Mouse (Mus musculus) lung, embryonic 15.5 days (tissue): Measurements from ENCODE around the gene Cysrt1. TPM values are rescaled to one million over a fixed set of nuclear protein-coding genes. Genes with fewer than 3 reads are reported as not detected.
"Not testable (repeated sequence)": the region's sequence is repeated elsewhere in the genome, so short reads cannot be mapped to it uniquely, and the experiment has no call there.

ENCODE experiments used
- ATAC-seq: fragments of 200-750 bp; cut with Nextera tagmentation; 2 replicates; pipeline ENCODE4 v1.8.0; 2017; ENCODE audit warnings: moderate number of reproducible peaks, borderline replicate concordance; ENCODE audit not compliant: low FRiP score, low TSS enrichment; ENCODE audit errors: extremely low read depth
- H3K27ac ChIP-seq: fragments of 300-500 bp; sonication (generic); 2 replicates; pipeline ENCODE4 v1.5.1; 2015; ENCODE audit warnings: moderate library complexity, mild to moderate bottlenecking, inconsistent platforms
- H3K27me3 ChIP-seq: fragments of 300-500 bp; sonication (generic); 2 replicates; pipeline ENCODE4 v1.6.1; 2015; ENCODE audit warnings: inconsistent platforms
- H3K36me3 ChIP-seq: fragments of 300-500 bp; sonication (generic); 2 replicates; pipeline ENCODE4 v1.6.1; 2015; ENCODE audit warnings: inconsistent platforms
- H3K4me1 ChIP-seq: fragments of 300-500 bp; sonication (generic); 2 replicates; pipeline ENCODE4 v1.6.1; 2015; ENCODE audit warnings: inconsistent platforms
- H3K4me2 ChIP-seq: fragments of 300-500 bp; sonication (generic); 2 replicates; pipeline ENCODE4 v1.6.1; 2015; ENCODE audit warnings: inconsistent platforms, mild to moderate bottlenecking, moderate library complexity
- H3K4me3 ChIP-seq: fragments of 300-500 bp; sonication (generic); 2 replicates; pipeline ENCODE4 v1.5.1; 2015; ENCODE audit warnings: mild to moderate bottlenecking, inconsistent platforms
- H3K9ac ChIP-seq: fragments of 300-500 bp; sonication (generic); 2 replicates; pipeline ENCODE4 v1.6.1; 2015; ENCODE audit warnings: inconsistent platforms
- H3K9me3 ChIP-seq: fragments of 300-500 bp; sonication (generic); 2 replicates; pipeline ENCODE4 v1.6.1; 2016; ENCODE audit warnings: inconsistent platforms
- WGBS: fragments of 180-500 bp; shearing (Covaris S2); methylation state at CpG from one replicate; pipeline ENCODE4 v1.1.7; 2015; 5-methylcytosine and 5-hydroxymethylcytosine counted together
- polyA plus RNA-seq: library from polyadenylated mRNA; unstranded; fragments of >200 nt; fragmentation: Nextera tagmentation; extraction: Ambion mirVana; gene quantifications from 2 replicates; pipeline ENCODE4 v1.2.1, GENCODE M21; 2015

Gene Cysrt1
- polyA plus RNA-seq, 1 experiment from 2014 or later, result 0.35 TPM

DNA sequence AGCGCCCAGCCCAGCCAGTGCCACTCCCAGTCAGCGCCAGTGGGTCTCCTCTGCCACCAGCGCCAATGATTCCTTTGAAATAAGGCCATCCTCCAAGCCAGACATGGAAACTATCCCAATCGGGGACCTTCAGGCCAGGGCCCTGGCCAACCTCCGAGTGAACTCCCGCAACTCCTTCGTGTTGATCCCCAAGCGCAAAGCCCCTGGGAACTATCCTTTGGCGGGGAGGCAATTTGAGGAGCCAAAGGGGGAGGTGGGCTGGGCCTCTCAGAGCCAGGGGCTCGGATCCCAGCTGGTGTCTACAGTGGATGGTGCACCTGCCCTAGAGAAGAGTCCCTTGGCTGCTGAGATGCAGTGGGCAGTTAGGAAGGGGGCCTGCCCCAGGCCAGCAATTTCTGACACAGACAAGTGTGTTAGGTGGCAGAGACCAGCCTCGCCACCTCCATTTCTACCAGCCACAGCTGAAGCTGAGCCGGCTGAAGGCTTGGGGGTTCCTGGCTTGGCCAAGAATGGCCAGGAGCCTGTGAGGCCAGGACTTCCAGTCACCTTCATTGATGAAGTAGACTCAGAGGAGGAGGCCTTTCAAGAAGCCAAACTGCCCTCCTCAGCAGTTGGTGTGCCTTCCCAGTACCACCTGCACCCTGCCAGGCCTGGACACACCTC, 21.5 kb upstream of the Cysrt1 start:
- WGBS, result 20% methylated on average over 12 of the region's 12 CpGs
- H3K9ac ChIP-seq, result peak overlapping the region; percentile 60
- H3K4me2 ChIP-seq, result peak overlapping the region; percentile 99
- H3K4me1 ChIP-seq, result peaks cover 39% of the 10 kb centered on the region
- ATAC-seq, result no peak
- H3K9me3 ChIP-seq, result no peaks in the 10 kb centered on the region
- peaks cover 13% of the 10 kb centered on the region for H3K27me3 ChIP-seq
- no peak overlapping the region for H3K27ac ChIP-seq
- peak overlapping the region; percentile 70 for H3K4me3 ChIP-seq
- no peaks in the 10 kb centered on the region for H3K36me3 ChIP-seq

DNA sequence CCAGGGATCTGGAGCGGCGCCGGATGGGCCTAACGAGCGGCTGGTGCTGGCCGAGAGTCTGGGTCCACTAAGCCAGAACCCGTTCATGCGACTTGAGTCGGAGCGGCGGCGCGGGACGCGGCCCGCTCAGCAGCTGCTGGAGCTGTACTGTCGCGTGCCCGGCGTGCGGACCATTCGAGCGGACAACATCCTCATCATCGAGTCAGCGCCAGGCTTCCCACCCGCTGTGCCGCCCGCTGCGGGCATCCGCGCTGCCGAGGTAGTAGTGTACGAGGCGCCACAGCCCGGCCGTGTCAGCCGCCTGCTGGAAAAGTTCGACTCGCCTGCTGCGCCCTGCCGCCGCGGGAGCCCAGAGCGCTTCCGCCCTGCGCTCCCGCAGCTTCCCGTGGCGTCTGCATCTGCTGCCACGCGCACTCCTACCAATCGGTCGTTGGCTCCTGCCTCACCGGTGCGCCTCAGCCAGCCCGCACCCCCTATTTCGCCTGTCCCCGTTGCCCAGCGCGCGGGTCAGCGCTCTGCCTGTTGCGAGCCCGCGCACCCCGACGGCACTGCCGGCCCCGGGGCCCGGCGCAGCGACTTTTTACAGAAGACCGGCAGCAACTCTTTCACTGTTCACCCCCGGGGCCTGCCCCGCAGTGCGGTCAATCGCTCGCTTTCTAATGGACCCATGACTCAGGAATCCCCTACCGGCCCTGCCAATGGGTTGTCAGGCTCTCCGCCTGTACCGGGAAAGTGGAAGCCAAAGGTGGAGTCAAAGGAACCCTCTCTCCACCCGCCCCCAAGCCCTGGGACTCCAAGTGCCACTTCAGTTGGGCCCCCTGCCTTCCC, 20.8 kb upstream of the Cysrt1 start:
- Histone ChIP-seq H3K9me3 (no peaks in the 10 kb centered on the region), H3K4me2 (peak overlapping the region; percentile 99), H3K9ac (peak overlapping the region; percentile 60), H3K27ac (0 out of 2 replicates have a peak overlapping the region, but pooled peaks have one; percentile 34), H3K27me3 (peaks cover 13% of the 10 kb centered on the region), H3K4me1 (peaks cover 39% of the 10 kb centered on the region), H3K4me3 (peak overlapping the region; percentile 70), H3K36me3 (no peaks in the 10 kb centered on the region)
- WGBS, result under 1% methylated on average over 82 of the region's 82 CpGs
- ATAC-seq, result peak; percentile 39; the same call in 1 of the 2 replicates

DNA sequence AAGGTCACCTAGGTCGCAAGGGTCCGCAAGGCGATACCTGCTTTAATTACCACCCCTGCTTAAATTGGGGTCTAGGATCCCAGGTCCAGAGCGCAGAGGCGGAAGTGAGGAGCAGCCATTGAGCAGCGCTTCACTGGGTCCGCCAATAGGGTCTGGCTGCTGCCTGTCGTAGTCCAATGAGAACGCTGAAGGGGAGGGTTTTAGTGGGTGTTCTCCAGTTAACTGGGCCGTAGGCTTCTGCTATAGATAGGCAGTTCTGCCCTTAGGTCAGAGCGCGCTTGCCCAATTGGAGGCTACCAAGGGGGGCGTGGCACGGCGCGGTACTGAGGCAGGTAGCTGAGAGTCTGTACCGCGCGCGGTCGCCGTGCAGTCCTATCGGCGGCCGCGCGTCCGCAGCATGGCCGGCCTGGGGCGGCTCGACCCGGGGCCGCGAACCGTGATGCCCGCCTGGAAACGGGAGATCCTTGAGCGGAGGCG, 20.1 kb upstream of the Cysrt1 start, which contains the start of gene Tprn:
TSS of gene Tprn (plus strand) at position 328 of the 477 bp plus-strand sequence.
- 0 out of 2 replicates have a peak within 1 kb of the TSS, but pooled peaks have one; percentile 34 for H3K27ac ChIP-seq
- peak within 1 kb of the TSS; percentile 70 for H3K4me3 ChIP-seq
- ATAC-seq, result peak; percentile 98
- H3K36me3 ChIP-seq, result no peaks in the 10 kb centered on the region
- H3K27me3 ChIP-seq, result peaks cover 13% of the 10 kb centered on the region
- no peaks in the 10 kb centered on the region for H3K9me3 ChIP-seq
- peak within 1 kb of the TSS; percentile 99 for H3K4me2 ChIP-seq
- under 1% methylated on average over 39 of the region's 39 CpGs for WGBS
- H3K9ac ChIP-seq, result peak within 1 kb of the TSS; percentile 60
- peaks cover 39% of the 10 kb centered on the region for H3K4me1 ChIP-seq

DNA sequence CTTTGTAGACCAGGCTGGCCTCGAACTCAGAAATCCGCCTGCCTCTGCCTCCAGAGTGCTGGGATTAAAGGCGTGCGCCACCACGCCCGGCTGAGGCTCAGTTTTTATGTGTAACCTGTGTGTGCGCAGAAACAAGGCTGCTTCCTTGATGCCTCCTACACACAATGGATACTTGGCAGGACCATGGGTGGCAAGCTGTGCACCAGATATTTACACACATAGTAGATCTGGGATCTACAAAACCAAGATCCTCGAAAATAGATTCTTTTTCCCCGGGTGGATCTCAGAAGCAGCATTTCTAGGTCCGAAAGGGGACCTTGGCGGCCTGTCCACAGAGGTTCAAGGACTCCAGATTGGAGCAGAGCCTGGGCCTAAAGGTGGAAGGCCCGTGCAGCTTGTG, 19.6 kb upstream of the Cysrt1 start:
- H3K4me1 ChIP-seq, result peaks cover 42% of the 10 kb centered on the region
- WGBS, result 43% methylated on average over 12 of the region's 12 CpGs
- H3K9ac ChIP-seq, result peak overlapping the region; percentile 21; the same call in 1 of the 2 replicates
- no peaks in the 10 kb centered on the region for H3K9me3 ChIP-seq
- H3K4me2 ChIP-seq, result peak overlapping the region; percentile 99
- H3K27me3 ChIP-seq, result peaks cover 13% of the 10 kb centered on the region
- no peak for ATAC-seq
- peak overlapping the region; percentile 70 for H3K4me3 ChIP-seq
- H3K36me3 ChIP-seq, result no peaks in the 10 kb centered on the region
- H3K27ac ChIP-seq, result no peak overlapping the region

DNA sequence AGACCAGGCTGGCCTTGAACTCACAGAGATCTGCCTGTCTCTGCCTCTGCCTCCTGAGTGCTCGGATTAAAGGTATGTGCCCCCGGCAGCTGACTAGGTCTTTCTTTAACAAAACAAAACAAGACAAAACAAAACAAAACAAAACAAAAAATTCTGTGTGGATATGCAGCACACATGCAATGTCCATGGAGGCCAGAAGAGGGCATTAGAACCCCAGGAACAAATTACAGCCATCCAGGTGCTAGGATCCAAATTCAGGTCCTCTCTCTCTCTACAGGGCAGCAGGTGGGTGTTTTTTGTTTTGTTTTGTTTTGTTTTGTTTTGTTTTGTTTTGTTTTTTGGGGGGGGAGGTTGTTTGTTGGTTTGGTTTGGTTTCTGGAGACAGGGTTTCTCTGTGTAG, 16.6 kb upstream of the Cysrt1 start:
- Histone ChIP-seq H3K27me3 (peaks cover 8% of the 10 kb centered on the region), H3K9ac (no peak overlapping the region), H3K36me3 (no peaks in the 10 kb centered on the region), H3K4me1 (peaks cover 35% of the 10 kb centered on the region), H3K4me3 (no peak overlapping the region), H3K9me3 (no peaks in the 10 kb centered on the region), H3K27ac (no peak overlapping the region), H3K4me2 (no peak overlapping the region)
- WGBS, result 61% methylated on average over 2 of the region's 2 CpGs
- ATAC-seq, result no peak

DNA sequence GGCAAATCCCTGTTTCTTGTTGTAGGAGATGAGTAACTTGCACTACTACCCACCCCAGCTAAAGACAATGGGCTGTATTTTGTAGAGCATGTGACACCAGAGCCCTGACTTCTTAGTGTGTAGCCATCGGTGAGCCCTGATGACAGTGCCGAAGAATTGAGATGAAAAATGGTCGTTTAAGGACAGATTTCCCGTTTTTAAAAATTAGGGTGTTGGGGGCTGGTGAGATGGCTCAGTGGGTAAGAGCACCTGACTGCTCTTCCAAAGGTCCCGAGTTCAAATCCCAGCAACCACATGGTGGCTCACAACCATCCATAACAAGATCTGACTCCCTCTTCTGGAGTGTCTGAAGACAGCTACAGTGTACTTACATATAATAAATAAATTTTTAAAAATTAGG, 15.0 kb upstream of the Cysrt1 start:
- not testable (repeated sequence) for H3K27me3 ChIP-seq, H3K9me3 ChIP-seq, ATAC-seq, H3K36me3 ChIP-seq, H3K4me3 ChIP-seq, H3K27ac ChIP-seq, H3K9ac ChIP-seq, H3K4me2 ChIP-seq
- 84% methylated on average over 5 of the region's 5 CpGs for WGBS
- H3K4me1 ChIP-seq, result peaks cover 24% of the 10 kb centered on the region

DNA sequence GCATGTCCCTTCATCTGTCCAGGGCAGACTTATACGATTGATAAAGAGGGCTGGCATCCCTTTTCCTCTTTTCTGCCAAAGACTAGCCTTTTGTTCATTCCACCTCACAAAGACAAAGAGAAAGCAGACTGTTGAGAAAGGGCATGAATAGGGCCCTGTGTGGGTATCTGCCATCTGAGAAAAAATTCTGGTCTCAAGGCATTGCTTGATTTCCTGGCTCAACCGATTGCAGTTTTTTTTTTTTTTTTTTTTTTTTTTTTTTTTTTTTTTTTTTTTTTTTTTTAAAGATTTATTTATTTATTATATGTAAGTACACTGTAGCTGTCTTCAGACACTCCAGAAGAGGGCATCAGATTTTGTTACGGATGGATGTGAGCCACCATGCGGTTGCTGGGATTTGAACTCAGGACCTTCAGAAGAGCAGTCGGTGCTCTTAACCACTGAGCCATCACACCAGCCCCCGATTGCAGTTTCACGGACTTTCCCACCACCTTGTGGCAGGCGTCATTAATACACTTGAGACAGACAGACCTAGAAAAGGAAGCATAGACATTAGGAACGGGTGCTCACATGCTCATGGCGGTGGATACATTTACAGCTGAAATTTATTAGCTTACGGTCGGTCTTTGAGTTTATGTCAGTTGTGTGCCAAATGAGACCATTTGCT, 14.3 kb upstream of the Cysrt1 start:
- not testable (repeated sequence) for H3K27me3 ChIP-seq, H3K36me3 ChIP-seq, ATAC-seq, H3K9me3 ChIP-seq, H3K27ac ChIP-seq
- peaks cover 21% of the 10 kb centered on the region for H3K4me1 ChIP-seq
- peak overlapping the region; percentile 71 for H3K4me3 ChIP-seq
- peak overlapping the region; percentile 93 for H3K4me2 ChIP-seq
- H3K9ac ChIP-seq, result peak overlapping the region; percentile 71; the same call in 1 of the 2 replicates
- WGBS, result 53% methylated on average over 12 of the region's 12 CpGs

DNA sequence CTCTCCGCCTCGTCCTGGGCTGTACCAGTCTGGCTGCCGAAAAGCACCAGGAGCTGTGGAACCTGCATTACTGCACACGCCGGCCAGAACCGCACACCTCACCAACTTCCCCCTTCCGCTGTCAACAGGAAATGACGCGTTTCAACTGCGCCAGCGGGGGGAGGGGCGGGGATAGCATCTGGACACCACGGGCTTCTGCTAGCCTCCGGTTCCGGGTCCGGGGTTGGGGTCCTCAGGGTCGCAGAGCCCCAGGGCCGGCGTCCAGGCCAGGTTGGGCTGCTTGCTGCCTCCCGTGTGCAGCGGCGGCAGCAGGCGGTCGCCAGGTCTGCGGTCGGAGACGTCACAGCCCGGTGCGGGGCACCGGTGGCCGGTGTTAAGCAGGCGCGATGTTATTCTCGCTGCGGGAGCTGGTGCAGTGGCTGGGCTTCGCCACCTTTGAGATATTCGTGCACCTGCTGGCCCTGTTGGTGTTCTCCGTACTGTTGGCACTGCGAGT, 13.1 kb upstream of the Cysrt1 start, which contains the start of gene Tmem203:
TSS of gene Tmem203 (plus strand) at position 156 of the 496 bp plus-strand sequence.
- WGBS, result 0% methylated on average over 39 of the region's 39 CpGs
- H3K27ac ChIP-seq, result peak within 1 kb of the TSS; percentile 54
- peak within 1 kb of the TSS; percentile 93 for H3K4me2 ChIP-seq
- no peaks in the 10 kb centered on the region for H3K9me3 ChIP-seq
- peaks cover 12% of the 10 kb centered on the region; the same call in 1 of the 2 replicates for H3K36me3 ChIP-seq
- H3K9ac ChIP-seq, result peak within 1 kb of the TSS; percentile 71
- H3K27me3 ChIP-seq, result no peaks in the 10 kb centered on the region
- peak; percentile 89 for ATAC-seq
- peaks cover 21% of the 10 kb centered on the region for H3K4me1 ChIP-seq
- peak within 1 kb of the TSS; percentile 71 for H3K4me3 ChIP-seq

DNA sequence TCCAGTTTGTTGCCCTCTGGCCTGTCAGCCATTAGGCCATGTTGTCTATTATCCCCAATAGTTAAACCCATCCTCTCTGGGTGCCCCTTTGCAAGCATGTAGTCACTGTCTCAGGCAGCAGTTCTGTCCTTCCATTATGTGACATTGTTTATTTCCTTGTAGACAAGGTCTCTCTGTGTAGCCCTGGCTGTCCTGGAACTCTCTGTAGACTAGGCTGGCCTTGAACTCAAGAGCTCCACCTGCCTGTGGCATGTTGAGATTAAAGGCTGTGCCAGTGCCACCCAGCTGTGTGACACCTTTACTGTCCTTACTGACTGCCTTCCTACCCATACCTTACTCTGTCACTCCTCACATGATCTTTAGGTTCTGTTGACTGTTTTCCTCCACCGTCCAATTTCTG, 10.1 kb upstream of the Cysrt1 start:
- H3K36me3 ChIP-seq, result peaks cover 34% of the 10 kb centered on the region; the same call in 1 of the 2 replicates
- no peak overlapping the region for H3K4me3 ChIP-seq
- H3K4me2 ChIP-seq, result no peak overlapping the region
- H3K4me1 ChIP-seq, result peaks cover 21% of the 10 kb centered on the region
- H3K27ac ChIP-seq, result no peak overlapping the region
- 89% methylated on average over 1 of the region's 1 CpGs for WGBS
- no peaks in the 10 kb centered on the region for H3K9me3 ChIP-seq
- no peak for ATAC-seq
- no peak overlapping the region for H3K9ac ChIP-seq
- no peaks in the 10 kb centered on the region for H3K27me3 ChIP-seq

DNA sequence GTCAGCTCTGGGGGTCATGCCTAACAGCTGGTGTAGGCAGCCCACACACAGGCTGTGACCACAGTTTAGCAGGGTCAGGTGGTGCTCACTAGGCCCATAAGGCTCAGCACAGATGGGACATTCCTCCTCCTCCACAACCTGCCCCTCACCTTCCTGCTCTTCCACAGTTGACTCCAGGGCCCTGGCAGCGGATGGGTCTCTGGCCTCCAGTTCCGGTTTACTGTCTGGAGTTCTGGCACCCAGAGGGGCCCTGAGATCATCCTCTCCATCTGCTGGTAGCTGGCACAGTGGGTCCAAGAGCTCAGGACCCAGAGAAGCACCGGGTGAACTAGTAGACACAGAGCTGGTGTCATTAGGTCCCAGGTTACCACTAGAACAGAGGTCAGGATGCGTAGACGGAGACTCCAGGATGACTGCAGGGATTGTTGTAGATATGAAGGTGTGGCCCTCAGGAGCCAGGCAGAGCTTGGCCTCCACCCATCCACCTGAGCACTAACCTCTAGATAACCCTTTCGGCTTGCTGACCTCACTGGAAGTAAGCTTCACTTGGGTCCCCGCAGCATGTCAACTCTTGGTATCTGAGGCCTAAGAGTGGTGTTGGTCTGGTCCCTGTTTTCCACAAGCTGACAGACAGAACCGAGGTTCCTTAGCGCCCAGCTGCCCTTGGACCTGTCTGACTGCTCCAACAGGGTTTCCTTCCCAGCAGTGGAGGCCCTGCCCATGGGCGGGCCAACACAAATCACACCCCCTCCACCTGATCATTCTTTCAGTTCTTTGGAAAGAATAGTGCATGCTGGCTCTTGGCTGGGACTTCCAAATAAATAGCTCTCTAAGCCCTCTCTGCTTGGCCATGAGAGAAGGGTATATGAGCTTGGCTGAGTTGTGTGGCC, 4.2 kb upstream of the Cysrt1 start, which contains the start of gene AL732309.1:
TSS of gene AL732309.1 (minus strand) at position 681 of the 890 bp plus-strand sequence.
- WGBS, result 77% methylated on average over 10 of the region's 10 CpGs
- Histone ChIP-seq H3K27ac (no peak within 1 kb of the TSS), H3K36me3 (peaks cover 31% of the 10 kb centered on the region; the same call in 1 of the 2 replicates), H3K4me1 (peaks cover 15% of the 10 kb centered on the region), H3K4me3 (no peak within 1 kb of the TSS), H3K9ac (no peak within 1 kb of the TSS), H3K9me3 (no peaks in the 10 kb centered on the region), H3K4me2 (no peak within 1 kb of the TSS), H3K27me3 (peaks cover 21% of the 10 kb centered on the region)
- ATAC-seq, result no peak
